Mouse (Mus musculus): ENCODE results near the gene Cep170b. TPM values are rescaled to one million over a fixed set of nuclear protein-coding genes. Genes with fewer than 3 reads are reported as not detected.

The Cep170b gene
- polyA plus RNA-seq, 1 experiment from 2014 or later, result 4.3 TPM

- H3K4me2 ChIP-seq (ENCODE audit: low read depth, low read length), result 0 out of 2 replicates have a peak overlapping the region, but pooled peaks have one; percentile 34
- peaks cover 9% of the 10 kb centered on the region for H3K36me3 ChIP-seq (ENCODE audit: control insufficient read depth, insufficient read depth)
- no peaks in the 10 kb centered on the region for H3K27me3 ChIP-seq (ENCODE audit: control insufficient read depth, insufficient read depth, low read length)
- no peak overlapping the region for H3K4me3 ChIP-seq (ENCODE audit: low read length)
- peak overlapping the region; percentile 77 for H3K27ac ChIP-seq (ENCODE audit: low read length)
- peak; percentile 15; the same call in 1 of the 2 replicates for ATAC-seq (replicated peaks; ENCODE audit: extremely low read depth, insufficient read depth, low FRiP score)
- peak overlapping the region; percentile 61 for H3K9ac ChIP-seq (ENCODE audit: low read length)
- WGBS, result 49% methylated on average over 6 of the region's 6 CpGs
- H3K4me1 ChIP-seq (ENCODE audit: control insufficient read depth, insufficient read depth, low read length), result peaks cover 29% of the 10 kb centered on the region
- no peaks in the 10 kb centered on the region for H3K9me3 ChIP-seq (replicated peaks; ENCODE audit: control insufficient read depth, low read length)
These were observed 22.5 kb downstream of the Cep170b start for GRCm38 (mm10) chr12:112742768-112743167.

DNA sequence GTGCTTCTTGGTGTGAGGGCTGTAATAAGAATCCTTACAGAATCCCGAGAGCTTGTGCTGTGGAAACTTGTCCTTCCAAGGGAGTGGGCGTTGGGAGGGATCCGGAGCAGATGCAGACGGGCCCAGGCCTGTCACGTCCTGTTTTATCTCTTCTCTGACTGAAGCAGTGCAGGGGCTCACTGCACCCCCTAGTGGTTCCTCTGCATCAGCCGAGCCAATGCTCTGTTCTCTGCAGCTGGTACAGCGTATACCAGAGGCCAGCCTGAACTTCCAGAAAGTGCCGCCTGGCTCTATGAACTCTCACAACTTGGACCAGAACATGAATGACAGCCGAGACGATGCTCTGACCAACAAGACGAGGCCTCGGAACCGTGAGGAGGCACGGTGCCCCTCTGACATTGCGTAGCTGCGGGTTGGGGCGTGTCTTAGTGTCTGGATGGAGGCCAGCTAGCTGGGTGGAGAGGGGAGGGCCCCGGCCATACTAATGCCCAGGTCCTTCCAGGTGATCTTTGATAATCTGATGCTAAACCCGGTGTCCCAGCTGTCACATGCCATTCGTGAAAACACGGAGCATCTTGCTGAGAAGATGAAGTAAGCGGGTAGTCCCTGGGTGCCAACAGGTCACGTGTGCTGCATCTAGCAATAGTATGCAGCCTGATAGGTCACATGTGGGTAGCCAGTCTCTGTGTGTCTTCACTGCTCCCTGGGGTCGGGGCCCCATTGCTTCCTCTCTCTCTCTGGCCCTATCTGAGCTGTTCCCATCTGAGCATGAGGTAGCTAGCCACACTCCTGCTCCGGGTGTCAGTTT lies 23.1 kb downstream of the Cep170b start:
- Histone ChIP-seq H3K27ac (ENCODE audit: low read length) (peak overlapping the region; percentile 77), H3K27me3 (ENCODE audit: control insufficient read depth, insufficient read depth, low read length) (no peaks in the 10 kb centered on the region), H3K36me3 (ENCODE audit: control insufficient read depth, insufficient read depth) (peaks cover 9% of the 10 kb centered on the region), H3K9ac (ENCODE audit: low read length) (peak overlapping the region; percentile 61), H3K4me3 (ENCODE audit: low read length) (no peak overlapping the region), H3K4me2 (ENCODE audit: low read depth, low read length) (peak overlapping the region; percentile 41; the same call in 1 of the 2 replicates), H3K9me3 (replicated peaks; ENCODE audit: control insufficient read depth, low read length) (no peaks in the 10 kb centered on the region), H3K4me1 (ENCODE audit: control insufficient read depth, insufficient read depth, low read length) (peaks cover 29% of the 10 kb centered on the region)
- 40% methylated on average over 25 of the region's 25 CpGs for WGBS
- ATAC-seq (replicated peaks; ENCODE audit: extremely low read depth, insufficient read depth, low FRiP score), result peak; percentile 85

- Histone ChIP-seq H3K27me3 (ENCODE audit: control insufficient read depth, insufficient read depth, low read length) (no peaks in the 10 kb centered on the region), H3K4me2 (ENCODE audit: low read depth, low read length) (no peak overlapping the region), H3K36me3 (ENCODE audit: control insufficient read depth, insufficient read depth) (peaks cover 6% of the 10 kb centered on the region), H3K9ac (ENCODE audit: low read length) (0 out of 2 replicates have a peak overlapping the region, but pooled peaks have one; percentile 26), H3K4me3 (ENCODE audit: low read length) (no peak overlapping the region), H3K4me1 (ENCODE audit: control insufficient read depth, insufficient read depth, low read length) (peaks cover 29% of the 10 kb centered on the region), H3K27ac (ENCODE audit: low read length) (no peak overlapping the region), H3K9me3 (replicated peaks; ENCODE audit: control insufficient read depth, low read length) (no peaks in the 10 kb centered on the region)
- 81% methylated on average over 9 of the region's 11 CpGs for WGBS
- ATAC-seq (replicated peaks; ENCODE audit: extremely low read depth, insufficient read depth, low FRiP score), result no peak
These were observed 24.0 kb downstream of the Cep170b start for GRCm38 (mm10) chr12:112744211-112744610.

DNA sequence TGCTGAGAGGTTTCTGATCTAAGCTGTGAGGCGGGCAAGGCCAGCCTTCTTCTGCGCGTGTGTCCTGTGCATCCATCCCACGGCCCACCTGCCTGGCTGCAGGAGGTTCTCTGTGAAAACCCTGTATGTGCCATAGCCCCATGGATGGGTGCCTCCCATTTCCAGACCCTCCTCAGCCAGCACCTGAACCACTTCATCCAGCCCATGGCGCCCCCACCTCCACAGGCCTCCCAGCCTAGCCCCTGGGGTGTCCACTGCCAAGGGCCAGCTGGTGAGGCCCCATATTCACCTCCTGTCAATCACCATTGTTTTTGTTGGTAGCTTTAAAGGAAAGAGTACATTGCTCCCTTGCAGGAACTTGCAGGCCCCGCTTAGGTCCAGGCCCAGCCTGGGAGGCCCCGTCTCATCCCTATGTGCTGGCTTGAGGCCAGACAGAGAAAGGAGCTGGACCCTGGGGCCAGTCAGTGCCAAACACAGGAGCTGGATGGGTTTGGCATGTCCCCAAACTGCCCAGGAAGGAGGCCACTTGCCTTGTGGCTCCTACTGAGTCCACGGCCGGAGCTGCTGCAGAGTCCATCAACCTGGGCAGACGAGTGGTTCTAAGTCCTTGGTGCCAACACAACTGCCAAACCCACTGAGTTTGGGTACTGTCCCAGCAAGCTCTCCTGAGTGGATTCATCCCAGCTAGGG lies 24.8 kb downstream of the Cep170b start:
- Histone ChIP-seq H3K27ac (ENCODE audit: low read length) (no peak overlapping the region), H3K4me2 (ENCODE audit: low read depth, low read length) (no peak overlapping the region), H3K9ac (ENCODE audit: low read length) (peak overlapping the region; percentile 26; the same call in 1 of the 2 replicates), H3K4me1 (ENCODE audit: control insufficient read depth, insufficient read depth, low read length) (peaks cover 29% of the 10 kb centered on the region), H3K4me3 (ENCODE audit: low read length) (no peak overlapping the region), H3K27me3 (ENCODE audit: control insufficient read depth, insufficient read depth, low read length) (no peaks in the 10 kb centered on the region), H3K36me3 (ENCODE audit: control insufficient read depth, insufficient read depth) (peaks cover 5% of the 10 kb centered on the region; the same call in 1 of the 2 replicates), H3K9me3 (replicated peaks; ENCODE audit: control insufficient read depth, low read length) (no peaks in the 10 kb centered on the region)
- no peak for ATAC-seq (replicated peaks; ENCODE audit: extremely low read depth, insufficient read depth, low FRiP score)
- WGBS, result 81% methylated on average over 10 of the region's 10 CpGs

DNA sequence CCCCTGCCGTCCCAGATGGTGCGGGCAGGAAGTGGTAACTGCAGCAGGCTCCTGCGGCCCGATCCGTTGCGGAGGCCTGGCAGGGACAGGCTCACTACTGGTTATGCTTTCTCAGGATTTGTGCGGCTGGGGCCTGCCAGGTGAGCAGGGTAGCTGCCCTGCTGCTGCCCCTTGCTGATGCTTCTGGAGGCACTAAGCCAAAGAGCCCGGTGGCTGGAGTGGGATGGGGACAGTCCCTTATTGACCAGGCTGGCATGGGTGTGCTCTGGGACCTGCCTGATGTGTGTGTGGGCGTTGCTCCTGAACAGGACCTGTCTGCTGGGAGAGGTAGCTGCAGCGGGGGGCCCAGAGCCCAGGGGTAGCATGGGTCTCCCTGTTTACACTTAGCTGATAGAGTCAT lies 25.5 kb downstream of the Cep170b start:
- WGBS, result 83% methylated on average over 10 of the region's 10 CpGs

DNA sequence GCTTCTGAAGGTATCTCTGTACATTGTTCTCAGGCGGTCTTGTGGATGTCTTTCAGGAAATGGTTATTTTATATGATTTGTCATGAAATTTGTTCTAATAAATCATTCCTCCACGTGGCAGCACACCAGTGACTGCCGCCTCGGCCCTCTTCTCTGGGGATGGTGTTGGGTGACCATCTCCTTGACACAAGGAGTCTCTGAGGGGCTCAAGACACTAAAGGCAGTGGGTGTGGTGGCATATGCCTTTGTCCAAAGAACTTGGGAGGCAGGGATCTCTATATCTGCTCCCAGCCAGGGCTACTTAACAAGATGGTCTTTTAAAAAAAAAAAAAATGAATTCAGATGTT lies 26.2 kb downstream of the Cep170b start:
- Histone ChIP-seq H3K9me3 (replicated peaks; ENCODE audit: control insufficient read depth, low read length) (no peaks in the 10 kb centered on the region), H3K4me2 (ENCODE audit: low read depth, low read length) (no peak overlapping the region), H3K4me3 (ENCODE audit: low read length) (no peak overlapping the region), H3K4me1 (ENCODE audit: control insufficient read depth, insufficient read depth, low read length) (peaks cover 29% of the 10 kb centered on the region), H3K27me3 (ENCODE audit: control insufficient read depth, insufficient read depth, low read length) (no peaks in the 10 kb centered on the region), H3K9ac (ENCODE audit: low read length) (no peak overlapping the region), H3K27ac (ENCODE audit: low read length) (no peak overlapping the region), H3K36me3 (ENCODE audit: control insufficient read depth, insufficient read depth) (peaks cover 5% of the 10 kb centered on the region; the same call in 1 of the 2 replicates)
- 75% methylated on average over 4 of the region's 4 CpGs for WGBS
- no peak for ATAC-seq (replicated peaks; ENCODE audit: extremely low read depth, insufficient read depth, low FRiP score)

More for the DNA sequence above, 25.5 kb downstream of the Cep170b start:
- peaks cover 5% of the 10 kb centered on the region; the same call in 1 of the 2 replicates for H3K36me3 ChIP-seq (ENCODE audit: control insufficient read depth, insufficient read depth)
- no peak overlapping the region for H3K27ac ChIP-seq (ENCODE audit: low read length)
- H3K9me3 ChIP-seq (replicated peaks; ENCODE audit: control insufficient read depth, low read length), result no peaks in the 10 kb centered on the region
- H3K4me2 ChIP-seq (ENCODE audit: low read depth, low read length), result no peak overlapping the region
- peaks cover 29% of the 10 kb centered on the region for H3K4me1 ChIP-seq (ENCODE audit: control insufficient read depth, insufficient read depth, low read length)
- H3K27me3 ChIP-seq (ENCODE audit: control insufficient read depth, insufficient read depth, low read length), result no peaks in the 10 kb centered on the region
- no peak overlapping the region for H3K4me3 ChIP-seq (ENCODE audit: low read length)
- H3K9ac ChIP-seq (ENCODE audit: low read length), result no peak overlapping the region
- ATAC-seq (replicated peaks; ENCODE audit: extremely low read depth, insufficient read depth, low FRiP score), result no peak

DNA sequence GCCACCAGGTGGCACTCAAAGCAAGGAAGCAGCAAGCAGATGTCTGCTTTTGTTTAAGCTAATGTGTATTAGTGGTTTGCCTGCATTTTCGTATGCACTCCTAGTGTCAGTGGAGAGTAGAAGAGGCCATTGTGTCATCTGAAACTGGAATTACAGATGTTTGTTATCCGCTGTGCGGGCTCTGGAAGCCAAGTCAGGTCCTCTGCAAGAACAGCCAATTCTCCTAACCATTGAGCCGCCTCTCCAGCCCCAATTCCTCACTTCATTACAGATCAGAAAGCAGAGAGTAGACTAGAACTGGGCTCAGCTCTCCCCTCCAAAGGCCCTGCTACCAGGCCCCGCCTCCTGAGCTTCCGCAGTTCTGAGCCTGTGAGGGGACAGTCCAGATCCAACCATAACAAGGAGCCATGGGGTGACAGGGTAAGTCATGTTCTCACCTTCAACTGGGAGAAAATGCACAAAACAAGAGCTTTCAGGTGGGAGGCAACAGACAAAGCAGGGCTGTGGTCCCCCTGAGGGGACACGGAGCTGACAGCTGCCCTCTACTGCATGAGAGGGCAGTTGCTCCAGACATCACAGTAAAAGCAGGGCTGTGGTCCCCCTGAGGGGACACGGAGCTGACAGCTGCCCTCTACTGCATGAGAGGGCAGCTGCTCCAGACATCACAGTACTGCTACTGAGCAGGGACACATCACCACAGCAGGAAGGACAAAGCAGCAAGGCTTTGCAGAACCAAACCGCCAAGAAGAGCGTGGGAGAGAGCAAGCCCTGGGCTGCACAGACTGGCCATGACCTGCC lies 26.8 kb downstream of the Cep170b start:
- Histone ChIP-seq H3K4me1 (ENCODE audit: control insufficient read depth, insufficient read depth, low read length) (peaks cover 29% of the 10 kb centered on the region), H3K27me3 (ENCODE audit: control insufficient read depth, insufficient read depth, low read length) (no peaks in the 10 kb centered on the region), H3K4me3 (ENCODE audit: low read length) (no peak overlapping the region), H3K27ac (ENCODE audit: low read length) (peak overlapping the region; percentile 20), H3K9ac (ENCODE audit: low read length) (peak overlapping the region; percentile 56), H3K4me2 (ENCODE audit: low read depth, low read length) (peak overlapping the region; percentile 27), H3K9me3 (replicated peaks; ENCODE audit: control insufficient read depth, low read length) (no peaks in the 10 kb centered on the region), H3K36me3 (ENCODE audit: control insufficient read depth, insufficient read depth) (peaks cover 5% of the 10 kb centered on the region; the same call in 1 of the 2 replicates)
- WGBS, result 19% methylated on average over 10 of the region's 10 CpGs
- peak; percentile 44 for ATAC-seq (replicated peaks; ENCODE audit: extremely low read depth, insufficient read depth, low FRiP score)

GRCm38 (mm10) chr12:112747606-112747970 lies 27.3 kb downstream of the Cep170b start:
- Histone ChIP-seq H3K27me3 (ENCODE audit: control insufficient read depth, insufficient read depth, low read length) (no peaks in the 10 kb centered on the region), H3K4me3 (ENCODE audit: low read length) (no peak overlapping the region), H3K4me2 (ENCODE audit: low read depth, low read length) (peak overlapping the region; percentile 27; the same call in 1 of the 2 replicates)

More at GRCm38 (mm10) chr12:112747606-112747970, 27.3 kb downstream of the Cep170b start:
- no peak for ATAC-seq (replicated peaks; ENCODE audit: extremely low read depth, insufficient read depth, low FRiP score)
- 0 out of 2 replicates have a peak overlapping the region, but pooled peaks have one; percentile 20 for H3K27ac ChIP-seq (ENCODE audit: low read length)
- H3K9ac ChIP-seq (ENCODE audit: low read length), result peak overlapping the region; percentile 56; the same call in 1 of the 2 replicates
- 77% methylated on average over 8 of the region's 8 CpGs for WGBS
- no peaks in the 10 kb centered on the region for H3K9me3 ChIP-seq (replicated peaks; ENCODE audit: control insufficient read depth, low read length)
- H3K36me3 ChIP-seq (ENCODE audit: control insufficient read depth, insufficient read depth), result peaks cover 5% of the 10 kb centered on the region; the same call in 1 of the 2 replicates
- H3K4me1 ChIP-seq (ENCODE audit: control insufficient read depth, insufficient read depth, low read length), result peaks cover 27% of the 10 kb centered on the region

Data from heart, embryonic 16.5 days (tissue).